ENCODE assay signal across 31 mouse cellular contexts in genomic region chr7:123240064-123240463, GRCm38 (mm10). TPM values are rescaled to one million over a fixed set of nuclear protein-coding genes. Genes with fewer than 3 reads are reported as not detected.
DNase-seq lines count a peak whose midpoint lies in the region; ATAC-seq lines count a peak whose summit lies in the region.
"Had no signal": no experiment of that assay in that cellular context is flagged by ENCODE, and none has a peak within 500 bp of the region (broad histone marks: within the 10 kb centered on the region; RNA-seq: fewer than 3 reads in every experiment).

No protein-coding gene starts in this region.

- H3K27me3 ChIP-seq in forebrain, embryonic 11.5 days (ENCODE audit: control insufficient read depth, insufficient read depth, low read length) = no peaks in the 10 kb centered on the region
- no peaks in the 10 kb centered on the region for H3K27me3 ChIP-seq in forebrain, embryonic 15.5 days
- no peaks in the 10 kb centered on the region for H3K27me3 ChIP-seq in liver, embryonic 16.5 days (ENCODE audit: control insufficient read depth, insufficient read depth, low read depth, low read length)
- H3K27me3 ChIP-seq: embryonic facial prominence, embryonic 13.5 days; forebrain, embryonic 13.5 days; heart, embryonic 13.5 days; hindbrain, embryonic 15.5 days; kidney, embryonic 15.5 days; limb, embryonic 15.5 days; midbrain, embryonic 12.5 days had no signal

- H3K27ac ChIP-seq in forebrain, embryonic 11.5 days (ENCODE audit: low read depth, low read length) = no peak overlapping the region
- no peak overlapping the region for H3K27ac ChIP-seq in forebrain, embryonic 15.5 days (replicated peaks)
- no peak overlapping the region for H3K27ac ChIP-seq in liver, embryonic 16.5 days (ENCODE audit: low read length)
- H3K27ac ChIP-seq: embryonic facial prominence, embryonic 13.5 days; forebrain, embryonic 13.5 days; heart, embryonic 13.5 days; hindbrain, embryonic 15.5 days; kidney, embryonic 15.5 days; limb, embryonic 15.5 days; macrophage; midbrain, embryonic 12.5 days had no signal

- DNase-seq in forebrain, embryonic 11.5 days (ENCODE audit: low spot score) = peak; percentile 38
- DNase-seq in thymus, postnatal 0 days (ENCODE audit: low spot score) = peak; percentile 12
- DNase-seq in thymus, postnatal 25 days = no peak
- DNase-seq in naive thymus-derived CD4-positive, alpha-beta T cell, adult 2 months (ENCODE audit: low read depth) = peak; percentile 23
- no peak for DNase-seq in frontal cortex, postnatal 14 days (ENCODE audit: low spot score in 2 of 2)
- DNase-seq in cerebellum, adult 9-11 months = no peak
- DNase-seq: adrenal gland, adult 8-10 months; cerebellum, adult 18-20 months; cerebellum, postnatal 25 days; embryo, embryonic 11 days; gastrocnemius, postnatal 14 days; heart, adult 18-20 months; heart, postnatal 4 days; kidney, postnatal 36 days; left cerebral cortex, postnatal 4 days; right cerebral cortex, postnatal 14 days; thymus, postnatal 14 days had no signal

- whole genome bisulfite sequencing in forebrain, embryonic 11.5 days = 77% methylated on average over 6 of the region's 6 CpGs
- 77% methylated on average over 6 of the region's 6 CpGs for WGBS in forebrain, embryonic 15.5 days
- 21% methylated on average over 6 of the region's 6 CpGs for WGBS in liver, embryonic 16.5 days (ENCODE audit: insufficient replicate concordance)

- no peak overlapping the region for H3K4me2 ChIP-seq in forebrain, embryonic 11.5 days (ENCODE audit: low read depth, low read length, severe bottlenecking)
- no peak overlapping the region for H3K4me2 ChIP-seq in forebrain, embryonic 15.5 days (replicated peaks)
- peak overlapping the region; percentile 24; the same call in 1 of the 2 replicates for H3K4me2 ChIP-seq in liver, embryonic 16.5 days (ENCODE audit: low read depth, low read length)
- H3K4me2 ChIP-seq: embryonic facial prominence, embryonic 13.5 days; forebrain, embryonic 13.5 days; heart, embryonic 13.5 days; hindbrain, embryonic 15.5 days; kidney, embryonic 15.5 days; limb, embryonic 15.5 days; midbrain, embryonic 12.5 days had no signal

- no peaks in the 10 kb centered on the region for H3K36me3 ChIP-seq in forebrain, embryonic 11.5 days (ENCODE audit: control insufficient read depth, insufficient read depth, low read length)
- H3K36me3 ChIP-seq in forebrain, embryonic 15.5 days = no peaks in the 10 kb centered on the region
- H3K36me3 ChIP-seq in liver, embryonic 16.5 days (ENCODE audit: control insufficient read depth, insufficient read depth) = no peaks in the 10 kb centered on the region
- H3K36me3 ChIP-seq: embryonic facial prominence, embryonic 13.5 days; heart, embryonic 13.5 days; hindbrain, embryonic 15.5 days; kidney, embryonic 15.5 days; limb, embryonic 15.5 days; midbrain, embryonic 12.5 days had no signal

- ATAC-seq in forebrain, embryonic 11.5 days (replicated peaks; ENCODE audit: low FRiP score) = no peak
- no peak for ATAC-seq in forebrain, embryonic 15.5 days (replicated peaks)
- no peak for ATAC-seq in liver, embryonic 16.5 days (ENCODE audit: low read depth)
- ATAC-seq: activated CD4-positive, CD25-positive, alpha-beta regulatory T cell, adult 4 months; forebrain, embryonic 13.5 days; intestine, postnatal 0 days had no signal

- no peak overlapping the region for H3K9ac ChIP-seq in forebrain, embryonic 11.5 days (ENCODE audit: low read length)
- H3K9ac ChIP-seq in forebrain, embryonic 15.5 days (replicated peaks) = no peak overlapping the region
- no peak overlapping the region for H3K9ac ChIP-seq in liver, embryonic 16.5 days (ENCODE audit: low read depth, low read length)
- H3K9ac ChIP-seq: embryonic facial prominence, embryonic 13.5 days; forebrain, embryonic 13.5 days; heart, embryonic 13.5 days; hindbrain, embryonic 15.5 days; kidney, embryonic 15.5 days; limb, embryonic 15.5 days; midbrain, embryonic 12.5 days had no signal

- no peak overlapping the region for H3K4me3 ChIP-seq in forebrain, embryonic 11.5 days (ENCODE audit: low read depth, low read length)
- no peak overlapping the region for H3K4me3 ChIP-seq in forebrain, embryonic 15.5 days
- H3K4me3 ChIP-seq in liver, embryonic 16.5 days (ENCODE audit: low read depth, low read length) = no peak overlapping the region
- H3K4me3 ChIP-seq: embryonic facial prominence, embryonic 13.5 days; erythroblast, embryonic 14.5 days; forebrain, embryonic 13.5 days; heart, embryonic 13.5 days; hindbrain, embryonic 15.5 days; kidney, embryonic 15.5 days; limb, embryonic 15.5 days; midbrain, embryonic 12.5 days had no signal

- H3K9me3 ChIP-seq in forebrain, embryonic 11.5 days (ENCODE audit: control insufficient read depth, low read length) = no peaks in the 10 kb centered on the region
- no peaks in the 10 kb centered on the region for H3K9me3 ChIP-seq in forebrain, embryonic 15.5 days
- H3K9me3 ChIP-seq in liver, embryonic 16.5 days (replicated peaks; ENCODE audit: control insufficient read depth, low read length) = no peaks in the 10 kb centered on the region
- H3K9me3 ChIP-seq: embryonic facial prominence, embryonic 13.5 days; forebrain, embryonic 13.5 days; heart, embryonic 13.5 days; hindbrain, embryonic 15.5 days; kidney, embryonic 15.5 days; limb, embryonic 15.5 days; midbrain, embryonic 12.5 days had no signal

- H3K4me1 ChIP-seq in forebrain, embryonic 11.5 days (replicated peaks; ENCODE audit: control insufficient read depth, insufficient read depth, low read length) = no peaks in the 10 kb centered on the region
- no peaks in the 10 kb centered on the region for H3K4me1 ChIP-seq in forebrain, embryonic 15.5 days
- no peaks in the 10 kb centered on the region for H3K4me1 ChIP-seq in liver, embryonic 16.5 days (ENCODE audit: control insufficient read depth, low read depth, low read length)
- H3K4me1 ChIP-seq: embryonic facial prominence, embryonic 13.5 days; hindbrain, embryonic 15.5 days; kidney, embryonic 15.5 days; limb, embryonic 15.5 days had no signal

RNA-seq across cellular contexts. Expression of gene Slc5a11, which starts 25.5 kb away (rescaled TPM):
- polyA plus RNA-seq in forebrain, embryonic 11.5 days (2014; fragmentation: Nextera tagmentation; extraction: Ambion mirVana) = not detected in 2 replicates
- 0.11 and 0.43 TPM in 2 replicates for polyA plus RNA-seq in forebrain, embryonic 15.5 days (2015; fragmentation: Nextera tagmentation; extraction: Ambion mirVana)
- polyA plus RNA-seq in thymus, postnatal 0 days (2015; fragmentation: Nextera tagmentation; extraction: Ambion mirVana) = 0.42 and 0.66 TPM in 2 replicates
- 0.21 and 0.58 TPM in 2 replicates for polyA plus RNA-seq in liver, embryonic 16.5 days (2015; fragmentation: Nextera tagmentation; extraction: Ambion mirVana)
- polyA plus RNA-seq: embryonic facial prominence, embryonic 13.5 days; erythroblast, embryonic 14.5 days; forebrain, embryonic 13.5 days; limb, embryonic 15.5 days; neural tube, embryonic 11.5 days had no signal

Comparison
In these comparisons a context has a peak if more than half of its experiments do, and no peak if none do; other contexts are left out.
1. DNase-seq: peak in forebrain, embryonic 11.5 days (single experiment), thymus, postnatal 0 days (single experiment) and naive thymus-derived CD4-positive, alpha-beta T cell, adult 2 months (single experiment); none in thymus, postnatal 25 days (single experiment), frontal cortex, postnatal 14 days (0 of 2) and cerebellum, adult 9-11 months (single experiment).